Mouse (Mus musculus): ENCODE data around the gene 4930518I15Rik. TPM values are rescaled to one million over a fixed set of nuclear protein-coding genes. Genes with fewer than 3 reads are reported as not detected.

Gene 4930518I15Rik
- total and polyA plus RNA-seq, 3 experiments = 0.51 to 0.81 (median 0.72) TPM

DNA sequence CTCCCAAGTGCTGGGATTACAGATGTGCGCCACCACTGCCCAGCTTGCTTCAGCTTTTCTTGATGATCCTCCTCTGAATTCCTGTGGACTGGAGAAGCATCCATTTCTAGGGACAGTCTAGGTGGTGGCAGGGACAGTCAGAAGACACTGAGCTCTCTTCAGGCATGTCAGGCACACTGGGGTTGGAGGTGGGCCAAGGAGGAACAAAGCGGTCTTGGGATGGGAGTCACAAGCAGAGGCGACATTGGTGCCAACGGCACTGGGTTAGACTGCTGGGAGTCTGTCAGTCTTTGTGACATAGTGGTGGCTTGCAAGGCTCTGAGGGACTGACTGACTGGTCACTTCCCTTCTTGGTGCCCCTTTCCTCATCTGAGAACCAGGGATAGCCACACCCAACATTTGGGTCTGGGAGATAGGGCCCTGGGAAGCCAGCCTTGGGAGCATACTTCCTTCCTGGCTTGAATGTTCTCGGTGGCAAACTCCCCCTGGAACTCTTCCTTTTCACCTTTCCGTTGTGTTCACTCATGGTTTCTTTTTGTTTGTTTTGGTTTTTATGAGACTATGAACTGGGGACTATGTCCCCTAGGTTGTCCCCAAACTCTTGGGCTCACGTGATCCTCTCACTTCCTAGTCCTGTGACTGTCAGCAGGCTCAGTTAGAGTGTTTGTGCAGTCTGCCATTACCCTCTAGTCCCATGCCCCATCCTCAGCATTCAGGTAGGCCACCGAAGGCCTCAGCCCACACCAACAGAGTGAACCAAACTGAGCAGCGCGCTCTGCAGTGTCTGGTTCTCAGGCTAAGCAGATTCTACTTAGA is 26.9 kb upstream of the 4930518I15Rik start:
- no peak overlapping the region for H3K4me2 ChIP-seq (ENCODE audit: insufficient read depth, low read depth, poor library complexity, severe bottlenecking)
- dilution Hi-C loops (cut with MboI; ENCODE audit: extremely low pct_ligation_motif_present, extremely low pct_unique_long_range_greater_than_20kb, low sequenced_read_pairs) = no loop called here
- no peak overlapping the region for H3K9ac ChIP-seq (ENCODE audit: insufficient read depth, low read depth)
- no peak overlapping the region for H3K27ac ChIP-seq (ENCODE audit: insufficient read depth, low read depth)
- in situ Hi-C loops (cut with MboI; ENCODE audit: low pct_ligation_motif_present, low pct_unique_long_range_greater_than_20kb, low sequenced_read_pairs) = loop anchor here (5.0 to 25.0 kb wide), 2 partner anchors 38 to 203 kb away; partner anchors contain the start of genes Soga1 and Tldc2
- no peaks in the 10 kb centered on the region for H3K36me3 ChIP-seq (replicated peaks in 1 of 2; ENCODE audit: control insufficient read depth in 1 of 2, insufficient read depth in 1 of 2, low read length in 1 of 2)
- TF ChIP-seq KAT2A (IDR thresholded peaks at IDR 0.05; ENCODE audit: insufficient replicate concordance, low read length) (no peak), EP300 (IDR thresholded peaks at IDR 0.05; ENCODE audit: low read length) (no peak), MYC (IDR thresholded peaks at IDR 0.05; ENCODE audit: low read depth, low read length) (no peak), ZNF384 (IDR thresholded peaks at IDR 0.05; ENCODE audit: low read depth, low read length) (no peak), CHD2 (IDR thresholded peaks at IDR 0.05; ENCODE audit: low read length) (no peak), USF2 (conservative IDR thresholded peaks at IDR 0.05; ENCODE audit: low read depth, low read length) (no peak), PAX5 (IDR thresholded peaks at IDR 0.05; ENCODE audit: low read length) (no peak), GABPA (IDR thresholded peaks at IDR 0.05; ENCODE audit: insufficient replicate concordance, low read depth, low read length) (no peak), CHD1 (IDR thresholded peaks at IDR 0.05; ENCODE audit: low read depth, low read length) (no peak), NRF1 (IDR thresholded peaks at IDR 0.05; ENCODE audit: low read depth, low read length) (no peak), SMC3 (IDR thresholded peaks at IDR 0.05; ENCODE audit: low read depth, low read length) (no peak), BHLHE40 (IDR thresholded peaks at IDR 0.05; ENCODE audit: low read depth, low read length) (no peak), MXI1 (IDR thresholded peaks at IDR 0.05; ENCODE audit: low read depth, low read length) (no peak), MAZ (IDR thresholded peaks at IDR 0.05; ENCODE audit: low read depth, low read length) (no peak), RAD21 (IDR thresholded peaks at IDR 0.05; ENCODE audit: low read depth, low read length) (no peak), ZKSCAN1 (IDR thresholded peaks at IDR 0.05; ENCODE audit: borderline replicate concordance, low read depth, low read length) (no peak), MEF2A (IDR thresholded peaks at IDR 0.05; ENCODE audit: borderline replicate concordance, low read depth, low read length) (no peak), RCOR1 (conservative IDR thresholded peaks at IDR 0.05; ENCODE audit: low read depth, low read length) (no peak), USF1 (IDR thresholded peaks at IDR 0.05; ENCODE audit: low read depth, low read length) (no peak), POLR2AphosphoS2 (IDR thresholded peaks at IDR 0.05; ENCODE audit: low read depth, low read length) (no peak)
- no peaks in the 10 kb centered on the region for H3K79me2 ChIP-seq (replicated peaks; ENCODE audit: control insufficient read depth, extremely low read depth, insufficient read depth, poor library complexity, severe bottlenecking)
- H3K9me3 ChIP-seq (replicated peaks; ENCODE audit: low read length) = no peaks in the 10 kb centered on the region
- peaks cover 6 to 49% of the 10 kb centered on the region in 2 experiments for H3K4me1 ChIP-seq (ENCODE audit: control insufficient read depth in 1 of 2, insufficient read depth in 2 of 2)
- H3K27me3 ChIP-seq (replicated peaks) = no peaks in the 10 kb centered on the region
- H3K4me3 ChIP-seq (replicated peaks in 1 of 3; ENCODE audit: low read depth in 2 of 3, low read length in 2 of 3, poor library complexity in 1 of 3) = no peak overlapping the region
- DNase-seq (ENCODE audit: extremely low read depth) = no peak

All from CH12.LX (cell line).